ENCODE assay signal across 8 mouse cellular contexts in genomic region chr6:145481938-145482337, GRCm38 (mm10).
DNase-seq lines count a peak whose midpoint lies in the region; ATAC-seq and TF ChIP-seq lines count a peak whose summit lies in the region.
"Had no signal": no experiment of that assay in that cellular context is flagged by ENCODE, and none has a peak within 500 bp of the region (broad histone marks: within the 10 kb centered on the region; RNA-seq: fewer than 3 reads in every experiment).

No protein-coding gene starts in this region.

- no peak for TF ChIP-seq CTCF in brain, embryonic 14.5 days (IDR thresholded peaks at IDR 0.05; ENCODE audit: borderline replicate concordance, extremely low read depth, insufficient read depth, insufficient read length)

- ATAC-seq in limb, embryonic 12.5 days (ENCODE audit: insufficient number of reproducible peaks, insufficient read depth, low FRiP score, low TSS enrichment, low read depth) = 0 out of 2 replicates have a peak, but pooled peaks have one; percentile 21

- H3K9ac ChIP-seq in limb, embryonic 12.5 days (replicated peaks) = peak overlapping the region; percentile 14; the same call in 1 of the 2 replicates
- H3K9ac ChIP-seq: liver, embryonic 13.5 days had no signal

- H3K4me3 ChIP-seq in limb, embryonic 12.5 days (replicated peaks) = no peak overlapping the region
- H3K4me3 ChIP-seq: liver, embryonic 13.5 days had no signal

- no peaks in the 10 kb centered on the region for H3K36me3 ChIP-seq in limb, embryonic 12.5 days
- H3K36me3 ChIP-seq: liver, embryonic 13.5 days had no signal

- TF ChIP-seq POLR2A in brain, embryonic 14.5 days (IDR thresholded peaks at IDR 0.05; ENCODE audit: borderline replicate concordance, extremely low read depth, insufficient read depth, insufficient read length, poor library complexity, severe bottlenecking) = no peak

- no peaks in the 10 kb centered on the region for H3K9me3 ChIP-seq in limb, embryonic 12.5 days
- H3K9me3 ChIP-seq: liver, embryonic 13.5 days had no signal

- H3K4me2 ChIP-seq in limb, embryonic 12.5 days = peak overlapping the region; percentile 5; the same call in 1 of the 2 replicates
- H3K4me2 ChIP-seq: liver, embryonic 13.5 days had no signal

- H3K27ac ChIP-seq in limb, embryonic 12.5 days = peak overlapping the region; percentile 2; the same call in 1 of the 2 replicates
- H3K27ac ChIP-seq: liver, embryonic 13.5 days had no signal

- no peaks in the 10 kb centered on the region for H3K27me3 ChIP-seq in limb, embryonic 12.5 days
- H3K27me3 ChIP-seq: liver, embryonic 13.5 days had no signal

- WGBS in limb, embryonic 12.5 days = 39% methylated on average over 15 of the region's 15 CpGs

- H3K4me1 ChIP-seq in limb, embryonic 12.5 days (replicated peaks) = peaks cover 38% of the 10 kb centered on the region
- H3K4me1 ChIP-seq: liver, embryonic 13.5 days had no signal

- peak; percentile 90 for DNase-seq in Muller cell, postnatal 12 days (ENCODE audit: inconsistent ontology term)
- DNase-seq in brain, embryonic 14.5 days (ENCODE audit: low read depth) = peak; percentile 88
- DNase-seq in heart, adult 9 months (ENCODE audit: low spot score in 2 of 2) = peak; percentile 17 to 36
- DNase-seq in retina, embryonic 14.5 days (ENCODE audit: low spot score) = peak; percentile 82
- no peak for DNase-seq in urinary bladder, postnatal 10 days (ENCODE audit: low spot score)
- DNase-seq in adrenal gland, postnatal 4 days (ENCODE audit: low spot score in 2 of 2) = no peak
- DNase-seq: liver, embryonic 13.5 days had no signal

Comparison
In these comparisons a context has a peak if more than half of its experiments do, and no peak if none do; other contexts are left out.
1. DNase-seq: peak in Muller cell, postnatal 12 days (single experiment), brain, embryonic 14.5 days (single experiment), heart, adult 9 months (2 of 2) and retina, embryonic 14.5 days (single experiment); none in urinary bladder, postnatal 10 days (single experiment) and adrenal gland, postnatal 4 days (0 of 2).